Mouse (Mus musculus): ENCODE measurements around the gene Me1. TPM values are rescaled to one million over a fixed set of nuclear protein-coding genes. Genes with fewer than 3 reads are reported as not detected.

The Me1 gene
- polyA plus RNA-seq (2015; fragmentation: Nextera tagmentation; extraction: Ambion mirVana): 21.7 and 24.4 TPM in 2 replicates

DNA sequence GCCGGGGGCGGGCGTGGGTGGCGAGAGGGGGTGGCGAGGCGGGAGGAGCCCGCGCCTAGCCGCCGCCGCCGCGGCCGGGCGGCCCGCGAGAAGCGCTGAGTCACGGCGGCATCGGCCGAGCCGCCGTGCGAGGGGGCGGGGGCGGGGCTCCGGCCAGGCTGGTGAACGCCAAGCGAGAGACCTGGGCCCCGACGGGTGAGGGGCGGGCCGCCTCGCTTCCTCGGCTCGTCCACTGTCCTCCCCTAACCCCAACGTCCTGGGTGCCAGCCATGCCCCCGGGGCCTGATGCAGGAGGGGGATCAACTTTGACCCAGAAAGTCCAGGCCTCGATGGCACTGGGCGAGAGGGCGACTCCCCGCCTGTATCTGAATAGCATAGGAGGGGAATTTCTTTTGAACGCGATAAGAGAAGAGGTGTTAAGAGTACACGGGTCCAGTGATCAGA, at the start of gene Me1:
Me1 (minus strand) TSS at position 136 of the 444 bp plus-strand sequence.
- Histone ChIP-seq H3K4me3 (replicated peaks; ENCODE audit: low read depth, low read length) (peak within 1 kb of the TSS; percentile 66), H3K27ac (no peak within 1 kb of the TSS), H3K9me3 (replicated peaks; ENCODE audit: low read length) (no peaks in the 10 kb centered on the region), H3K36me3 (ENCODE audit: insufficient read depth, low read length) (no peaks in the 10 kb centered on the region), H3K9ac (ENCODE audit: low read depth, low read length) (peak within 1 kb of the TSS; percentile 71), H3K4me2 (ENCODE audit: low read length) (peak within 1 kb of the TSS; percentile 85), H3K4me1 (replicated peaks; ENCODE audit: insufficient read depth, low read length) (no peaks in the 10 kb centered on the region), H3K27me3 (ENCODE audit: insufficient read depth, low read length) (no peaks in the 10 kb centered on the region)
- TF ChIP-seq CTCF (IDR thresholded peaks at IDR 0.05; ENCODE audit: low read depth): no peak
- WGBS: 2% methylated on average over 35 of the region's 46 CpGs
- ATAC-seq (replicated peaks; ENCODE audit: low FRiP score, low read depth) (peak; percentile 84), DNase-seq (ENCODE audit: low spot score) (peak; percentile 29)

DNA sequence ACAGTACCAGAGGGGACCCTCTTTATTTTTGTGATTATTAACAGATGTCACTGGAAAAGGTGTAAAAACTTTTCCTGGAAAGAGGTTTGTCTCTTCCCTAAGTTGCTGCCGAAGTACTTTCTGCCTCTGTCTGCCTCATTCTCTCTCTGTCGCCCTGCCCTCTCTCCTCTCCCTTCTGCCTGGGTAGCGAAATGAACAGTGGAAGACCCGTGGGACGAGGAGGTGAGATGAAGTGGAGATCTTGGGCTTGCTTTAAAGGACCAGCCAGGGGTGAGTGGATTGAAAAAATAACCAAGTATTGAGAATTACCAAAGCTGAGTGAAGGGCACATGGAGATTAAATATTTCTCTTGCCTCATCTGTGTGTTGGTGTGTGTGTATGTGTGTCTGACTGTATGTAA, 48.3 kb upstream of the Me1 start:
- H3K36me3 ChIP-seq (ENCODE audit: insufficient read depth, low read length): no peaks in the 10 kb centered on the region
- no peaks in the 10 kb centered on the region for H3K27me3 ChIP-seq (ENCODE audit: insufficient read depth, low read length)
- H3K9ac ChIP-seq (ENCODE audit: low read depth, low read length): no peak overlapping the region
- WGBS: 34% methylated on average over 5 of the region's 5 CpGs
- TF ChIP-seq CTCF (IDR thresholded peaks at IDR 0.05; ENCODE audit: low read depth): no peak
- H3K4me3 ChIP-seq (replicated peaks; ENCODE audit: low read depth, low read length): no peak overlapping the region
- DNase-seq (ENCODE audit: low spot score): no peak
- peak overlapping the region; percentile 58; the same call in 1 of the 2 replicates for H3K4me2 ChIP-seq (ENCODE audit: low read length)
- ATAC-seq (replicated peaks; ENCODE audit: low FRiP score, low read depth): no peak
- H3K27ac ChIP-seq: no peak overlapping the region
- H3K9me3 ChIP-seq (replicated peaks; ENCODE audit: low read length): no peaks in the 10 kb centered on the region
- peaks cover 5% of the 10 kb centered on the region; the same call in 1 of the 2 replicates for H3K4me1 ChIP-seq (replicated peaks; ENCODE audit: insufficient read depth, low read length)

GRCm38 (mm10) chr9:86742959-86743911, 47.5 kb upstream of the Me1 start, which contains the start of gene Prss35:
Prss35 (plus strand) TSS chr9:86743649.
- peak within 1 kb of the TSS; percentile 13; the same call in 1 of the 2 replicates for H3K4me3 ChIP-seq (replicated peaks; ENCODE audit: low read depth, low read length)
- no peaks in the 10 kb centered on the region for H3K9me3 ChIP-seq (replicated peaks; ENCODE audit: low read length)
- WGBS: 3% methylated on average over 19 of the region's 19 CpGs
- H3K27ac ChIP-seq: no peak within 1 kb of the TSS
- peak; percentile 28; the same call in 1 of the 2 replicates for TF ChIP-seq CTCF (IDR thresholded peaks at IDR 0.05; ENCODE audit: low read depth)
- peaks cover 5% of the 10 kb centered on the region; the same call in 1 of the 2 replicates for H3K4me1 ChIP-seq (replicated peaks; ENCODE audit: insufficient read depth, low read length)
- H3K27me3 ChIP-seq (ENCODE audit: insufficient read depth, low read length): no peaks in the 10 kb centered on the region
- ATAC-seq (replicated peaks; ENCODE audit: low FRiP score, low read depth): peak; percentile 73; the same call in 1 of the 2 replicates
- DNase-seq (ENCODE audit: low spot score): peak; percentile 55
- no peak within 1 kb of the TSS for H3K9ac ChIP-seq (ENCODE audit: low read depth, low read length)
- H3K4me2 ChIP-seq (ENCODE audit: low read length): peak within 1 kb of the TSS; percentile 58
- no peaks in the 10 kb centered on the region for H3K36me3 ChIP-seq (ENCODE audit: insufficient read depth, low read length)

DNA sequence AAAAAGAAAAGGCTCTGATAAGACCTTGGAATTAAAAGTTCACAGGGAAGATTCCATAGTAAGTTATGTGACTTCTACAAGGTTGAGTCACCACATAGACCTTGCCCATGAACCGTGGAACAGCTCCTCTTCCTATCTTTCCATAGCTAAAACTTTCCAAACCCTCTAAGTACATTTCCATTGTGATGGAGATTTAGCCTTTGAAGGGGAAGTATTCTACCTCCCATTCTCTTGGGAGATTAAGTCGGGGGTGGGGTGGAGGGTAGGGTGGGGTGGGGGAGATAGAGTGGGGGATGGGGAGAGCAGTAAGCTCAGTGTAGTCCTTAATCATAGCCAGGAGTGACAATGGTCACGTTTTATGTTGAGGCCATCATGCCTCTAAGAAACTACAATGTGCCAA, 44.2 kb upstream of the Me1 start:
- H3K4me2 ChIP-seq (ENCODE audit: low read length): no peak overlapping the region
- no peaks in the 10 kb centered on the region for H3K36me3 ChIP-seq (ENCODE audit: insufficient read depth, low read length)
- WGBS: 43% methylated on average over 3 of the region's 3 CpGs
- TF ChIP-seq CTCF (IDR thresholded peaks at IDR 0.05; ENCODE audit: low read depth): no peak
- no peaks in the 10 kb centered on the region for H3K27me3 ChIP-seq (ENCODE audit: insufficient read depth, low read length)
- no peak overlapping the region for H3K9ac ChIP-seq (ENCODE audit: low read depth, low read length)
- H3K9me3 ChIP-seq (replicated peaks; ENCODE audit: low read length): no peaks in the 10 kb centered on the region
- DNase-seq (ENCODE audit: low spot score): no peak
- ATAC-seq (replicated peaks; ENCODE audit: low FRiP score, low read depth): no peak
- no peak overlapping the region for H3K27ac ChIP-seq
- H3K4me3 ChIP-seq (replicated peaks; ENCODE audit: low read depth, low read length): no peak overlapping the region
- H3K4me1 ChIP-seq (replicated peaks; ENCODE audit: insufficient read depth, low read length): peaks cover 5% of the 10 kb centered on the region; the same call in 1 of the 2 replicates

DNA sequence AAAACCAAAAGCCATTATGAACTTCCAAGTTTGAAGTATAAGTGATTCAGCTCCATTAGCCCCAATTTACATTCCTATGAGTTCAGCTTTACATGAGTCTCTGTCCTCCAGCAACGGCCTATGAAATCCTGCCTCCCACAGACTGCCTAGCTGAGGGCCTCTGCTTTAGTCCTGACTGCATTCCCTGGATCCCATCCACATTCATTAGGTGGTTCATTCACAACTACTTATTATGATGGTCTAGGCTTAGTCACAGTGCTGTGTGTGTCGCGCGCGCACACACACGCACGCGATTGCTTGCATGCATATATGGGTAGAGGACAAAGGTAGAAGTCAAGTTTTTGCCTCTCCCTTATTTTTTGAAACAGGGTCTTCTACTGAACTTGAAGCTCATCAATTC, 43.0 kb upstream of the Me1 start:
- Histone ChIP-seq H3K27ac (no peak overlapping the region), H3K4me2 (ENCODE audit: low read length) (no peak overlapping the region), H3K36me3 (ENCODE audit: insufficient read depth, low read length) (no peaks in the 10 kb centered on the region), H3K9me3 (replicated peaks; ENCODE audit: low read length) (no peaks in the 10 kb centered on the region), H3K9ac (ENCODE audit: low read depth, low read length) (no peak overlapping the region), H3K4me1 (replicated peaks; ENCODE audit: insufficient read depth, low read length) (peaks cover 5% of the 10 kb centered on the region; the same call in 1 of the 2 replicates), H3K4me3 (replicated peaks; ENCODE audit: low read depth, low read length) (no peak overlapping the region), H3K27me3 (ENCODE audit: insufficient read depth, low read length) (no peaks in the 10 kb centered on the region)
- no peak for TF ChIP-seq CTCF (IDR thresholded peaks at IDR 0.05; ENCODE audit: low read depth)
- no peak for DNase-seq (ENCODE audit: low spot score)
- WGBS: 91% methylated on average over 8 of the region's 8 CpGs
- ATAC-seq (replicated peaks; ENCODE audit: low FRiP score, low read depth): no peak

GRCm38 (mm10) chr9:86738067-86738466, 42.3 kb upstream of the Me1 start:
- 36% methylated on average over 1 of the region's 1 CpGs for WGBS
- Histone ChIP-seq H3K4me2 (ENCODE audit: low read length) (no peak overlapping the region), H3K9ac (ENCODE audit: low read depth, low read length) (no peak overlapping the region), H3K27ac (no peak overlapping the region), H3K9me3 (replicated peaks; ENCODE audit: low read length) (no peaks in the 10 kb centered on the region), H3K36me3 (ENCODE audit: insufficient read depth, low read length) (no peaks in the 10 kb centered on the region), H3K27me3 (ENCODE audit: insufficient read depth, low read length) (no peaks in the 10 kb centered on the region), H3K4me1 (replicated peaks; ENCODE audit: insufficient read depth, low read length) (no peaks in the 10 kb centered on the region), H3K4me3 (replicated peaks; ENCODE audit: low read depth, low read length) (no peak overlapping the region)
- TF ChIP-seq CTCF (IDR thresholded peaks at IDR 0.05; ENCODE audit: low read depth): no peak
- DNase-seq (ENCODE audit: low spot score) (no peak), ATAC-seq (replicated peaks; ENCODE audit: low FRiP score, low read depth) (no peak)
